Mouse (Mus musculus): ENCODE measurements around the gene Pus1. TPM values are rescaled to one million over a fixed set of nuclear protein-coding genes. Genes with fewer than 3 reads are reported as not detected.

The Pus1 gene
- polyA plus RNA-seq (2012; rRNA removed) = 10.5 and 11.8 TPM in 2 replicates

GRCm38 (mm10) chr5:110779998-110780760 lies at the start of gene Pus1:
TSS of gene Pus1 (minus strand) at chr5:110780659.

GRCm38 (mm10) chr5:110809667-110810325 lies 29.3 kb upstream of the Pus1 start, which contains the start of gene Ulk1:
TSS of gene Ulk1 (minus strand) at chr5:110810097.

GRCm38 (mm10) chr5:110770448-110771158 lies 9.9 kb downstream of the Pus1 start, which contains the start of gene Ep400:
TSS of gene Ep400 (minus strand) at chr5:110770717.

Other genes starting within 250 kb of the Pus1 start
- 0.16 and 0.29 TPM in 2 replicates for gene Galnt9, start 236.3 kb downstream of the Pus1 start, polyA plus RNA-seq (2012; rRNA removed)
- 24.1 and 34.4 TPM in 2 replicates for gene Noc4l, start 127.2 kb downstream of the Pus1 start, polyA plus RNA-seq (2012; rRNA removed)
- 4.5 and 5.0 TPM in 2 replicates for gene Ddx51, start 127.2 kb downstream of the Pus1 start, polyA plus RNA-seq (2012; rRNA removed)
- 19.3 and 25.2 TPM in 2 replicates for gene Ep400, start 9.9 kb downstream of the Pus1 start, polyA plus RNA-seq (2012; rRNA removed)
- 25.2 and 39.0 TPM in 2 replicates for gene Ulk1, start 29.4 kb upstream of the Pus1 start, polyA plus RNA-seq (2012; rRNA removed)
- 5.8 and 9.0 TPM in 2 replicates for gene Hscb, start 59.1 kb upstream of the Pus1 start, polyA plus RNA-seq (2012; rRNA removed)
- 3.1 and 3.3 TPM in 2 replicates for gene Chek2, start 59.3 kb upstream of the Pus1 start, polyA plus RNA-seq (2012; rRNA removed)
- gene Ttc28, start 99.1 kb upstream of the Pus1 start, polyA plus RNA-seq (2012; rRNA removed) = 1.9 and 2.4 TPM in 2 replicates